Mouse (Mus musculus): ENCODE data around the gene Myo10.

Gene Myo10

GRCm38 (mm10) chr15:25760304-25760703 is 138.0 kb downstream of the Myo10 start:
- in situ Hi-C loops (cut with MboI) = no loop called here

- in situ Hi-C loops (cut with MboI) = no loop called here
These were observed 138.7 kb downstream of the Myo10 start for GRCm38 (mm10) chr15:25761049-25761448.

DNA sequence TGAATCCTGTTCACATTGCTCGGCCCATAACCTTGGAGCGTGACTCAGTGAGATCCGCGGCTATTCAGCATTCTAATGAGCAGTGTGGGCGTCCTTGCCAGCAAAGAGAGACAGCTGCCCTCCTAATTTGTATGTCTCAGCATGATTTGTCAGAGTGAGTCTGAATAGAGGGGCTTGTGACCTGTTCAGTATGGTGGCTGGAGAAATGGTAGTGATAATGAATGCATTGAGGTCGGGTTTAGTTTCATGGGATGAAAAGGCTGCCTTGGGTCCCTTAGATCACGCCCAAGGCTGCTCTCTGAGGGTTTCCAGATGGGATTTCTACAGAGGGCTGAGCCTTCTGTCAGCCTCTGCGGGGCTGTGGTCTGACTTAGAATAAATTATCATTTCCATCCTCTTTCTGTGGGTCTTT is 139.5 kb downstream of the Myo10 start:
- in situ Hi-C loops (cut with MboI) = no loop called here

- in situ Hi-C loops (cut with MboI) = no loop called here
These were observed 140.0 kb downstream of the Myo10 start for GRCm38 (mm10) chr15:25762306-25762705.

- in situ Hi-C loops (cut with MboI) = no loop called here
These were observed 140.8 kb downstream of the Myo10 start for GRCm38 (mm10) chr15:25763106-25763505.

DNA sequence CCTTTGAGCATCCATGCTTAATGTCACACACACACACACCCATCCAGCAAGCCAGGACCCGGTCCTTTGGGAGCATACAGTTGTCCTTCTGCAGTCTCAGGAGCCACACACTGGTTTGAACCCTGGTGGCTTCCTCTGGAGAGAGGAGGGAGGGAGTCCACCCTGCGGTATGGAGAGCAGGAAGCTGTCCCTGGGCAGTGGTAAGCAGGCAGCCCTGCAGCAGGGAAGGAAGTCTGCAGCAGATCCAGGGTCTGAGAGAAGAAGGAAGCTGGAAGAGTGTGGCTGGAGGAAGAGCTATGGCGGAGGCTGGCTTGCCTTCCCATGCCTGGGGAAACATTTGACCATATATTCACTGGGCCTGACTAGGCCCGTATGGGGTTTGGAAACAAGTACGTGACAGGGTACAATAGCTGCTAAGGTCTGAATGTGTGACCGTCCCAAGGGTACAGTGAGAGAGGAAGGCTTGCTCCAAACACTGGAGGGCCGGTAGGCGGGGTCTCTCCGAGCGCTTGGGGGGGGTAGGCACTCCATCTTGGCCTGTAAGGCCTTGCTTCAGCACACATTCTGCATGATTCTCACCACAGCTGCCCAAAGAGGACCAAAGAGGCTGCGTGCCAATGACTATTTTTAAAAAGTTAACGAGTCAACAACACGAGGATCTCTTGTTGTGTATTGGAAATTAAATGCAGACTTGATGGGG is 142.5 kb downstream of the Myo10 start:
- in situ Hi-C loops (cut with MboI) = no loop called here

DNA sequence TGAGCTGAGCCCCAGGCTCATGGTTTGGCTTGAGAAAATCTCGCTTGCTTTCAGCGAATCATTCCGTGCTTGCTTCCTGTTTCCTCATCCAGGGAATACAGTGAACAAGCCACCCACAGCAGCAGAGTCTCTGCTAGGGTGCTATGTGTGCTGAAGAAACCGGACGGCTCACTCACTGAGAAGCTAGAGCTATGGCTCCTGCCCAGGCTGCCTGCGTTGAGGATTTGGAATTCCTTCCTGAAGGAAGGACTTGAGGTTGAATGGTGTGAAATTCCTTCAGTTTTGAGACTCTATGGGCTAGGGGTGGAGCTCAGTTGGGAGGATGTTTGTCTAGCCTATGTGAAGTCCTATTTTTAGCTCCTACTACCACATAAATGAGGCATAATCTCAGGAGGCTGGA is 145.5 kb downstream of the Myo10 start:
- in situ Hi-C loops (cut with MboI) = no loop called here

DNA sequence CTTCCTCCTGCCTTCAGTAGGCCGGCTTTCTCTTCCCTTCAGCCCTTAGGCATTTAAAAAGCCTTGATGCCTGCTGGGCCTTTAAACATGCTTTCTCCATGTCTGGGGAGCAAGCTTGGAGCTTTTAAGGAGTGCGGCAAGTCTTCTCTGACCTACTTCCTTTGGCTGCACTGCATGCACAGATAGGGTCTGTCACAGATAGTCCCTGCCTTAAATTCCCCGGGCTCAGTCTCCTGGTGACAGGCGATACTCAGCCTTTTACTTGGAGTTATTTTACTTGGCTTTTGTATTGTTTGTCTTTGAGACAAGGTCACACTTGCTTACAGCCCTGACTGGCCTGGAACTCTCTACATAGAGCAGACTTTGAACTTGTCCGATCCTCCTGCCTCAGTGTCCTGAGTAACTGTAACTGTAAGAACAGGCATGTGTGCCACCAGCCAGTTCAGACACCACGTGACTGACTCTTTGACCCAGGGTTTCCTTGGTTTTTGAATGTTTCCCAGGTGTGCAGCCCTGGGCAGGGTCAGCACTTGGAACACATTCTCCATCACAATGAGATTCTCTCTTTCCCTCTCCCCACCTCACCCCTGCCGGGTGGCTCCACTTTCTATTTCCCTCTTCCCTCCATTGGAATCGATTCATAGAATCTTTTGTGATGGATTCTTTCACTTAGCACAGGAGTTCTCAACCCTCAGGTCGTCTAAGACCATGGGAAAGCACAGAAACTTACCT is 147.4 kb downstream of the Myo10 start:
- in situ Hi-C loops (cut with MboI) = no loop called here

GRCm38 (mm10) chr15:25771782-25772181 is 149.5 kb downstream of the Myo10 start:
- in situ Hi-C loops (cut with MboI) = no loop called here

- in situ Hi-C loops (cut with MboI) = no loop called here
These were observed 151.6 kb downstream of the Myo10 start for GRCm38 (mm10) chr15:25773711-25774513.

GRCm38 (mm10) chr15:25778937-25779336 is 156.6 kb downstream of the Myo10 start:
- in situ Hi-C loops (cut with MboI) = loop anchor here (25.0 kb wide), 1 partner anchor 558 kb away; no protein-coding TSS in a partner anchor

- in situ Hi-C loops (cut with MboI) = loop anchor here (25.0 kb wide), 1 partner anchor 558 kb away; no protein-coding TSS in a partner anchor
These were observed 157.3 kb downstream of the Myo10 start for GRCm38 (mm10) chr15:25779522-25780191.

DNA sequence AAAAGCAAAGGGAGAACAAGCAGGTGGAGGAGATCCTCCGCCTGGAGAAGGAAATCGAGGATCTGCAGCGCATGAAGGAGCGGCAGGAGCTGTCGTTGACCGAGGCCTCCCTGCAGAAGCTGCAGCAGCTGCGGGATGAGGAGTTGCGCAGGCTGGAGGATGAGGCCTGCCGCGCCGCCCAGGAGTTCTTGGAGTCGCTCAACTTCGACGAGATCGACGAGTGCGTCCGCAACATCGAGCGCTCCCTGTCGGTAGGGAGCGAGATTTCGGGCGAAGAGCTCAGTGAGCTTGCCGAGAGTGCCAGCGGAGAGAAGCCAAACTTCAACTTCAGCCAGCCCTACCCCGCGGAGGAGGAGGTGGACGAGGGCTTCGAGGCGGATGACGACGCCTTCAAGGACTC is 158.7 kb downstream of the Myo10 start:
- in situ Hi-C loops (cut with MboI) = loop anchor here (25.0 kb wide), 1 partner anchor 556 kb away; no protein-coding TSS in a partner anchor

DNA sequence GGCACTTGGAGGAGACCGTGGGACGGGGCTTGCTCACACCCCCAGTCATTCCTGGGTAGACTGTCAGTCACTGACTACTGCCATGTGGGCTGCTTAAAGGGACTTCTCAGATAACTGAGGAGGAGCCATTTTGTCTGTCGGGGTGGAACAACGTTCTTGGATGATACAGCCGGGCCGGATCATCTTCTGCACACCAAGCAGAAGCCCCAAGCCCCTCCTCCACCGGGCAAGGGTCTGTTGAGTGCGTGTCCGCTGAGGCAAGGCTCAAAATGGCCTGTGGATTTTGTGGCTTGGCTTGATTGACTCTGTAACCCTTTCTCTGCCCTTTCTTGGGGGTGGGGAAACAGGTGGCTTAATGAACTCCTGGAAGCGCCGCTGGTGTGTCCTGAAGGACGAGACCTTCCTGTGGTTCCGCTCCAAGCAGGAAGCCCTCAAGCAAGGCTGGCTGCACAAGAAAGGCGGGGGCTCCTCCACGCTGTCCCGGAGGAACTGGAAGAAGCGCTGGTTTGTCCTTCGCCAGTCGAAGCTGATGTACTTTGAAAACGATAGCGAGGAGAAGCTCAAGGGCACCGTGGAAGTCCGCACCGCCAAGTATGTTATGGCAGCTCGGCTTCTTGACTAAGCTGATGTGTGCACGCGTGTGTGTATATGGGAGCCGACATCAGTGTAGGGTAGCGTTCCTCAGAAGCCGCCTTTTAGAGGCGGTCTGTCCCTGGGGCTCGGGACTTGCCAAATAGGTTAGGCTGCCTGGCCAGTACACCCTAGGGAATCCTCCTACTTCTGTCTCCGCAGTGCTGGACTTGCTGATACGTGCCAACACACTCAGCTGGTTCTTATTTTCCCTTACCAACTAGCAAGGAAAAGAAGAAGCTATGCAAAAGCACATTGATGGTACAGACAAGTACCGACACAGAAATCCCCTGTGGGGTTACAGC is 163.4 kb downstream of the Myo10 start:
- in situ Hi-C loops (cut with MboI) = loop anchor here (25.0 kb wide), 1 partner anchor 552 kb away; no protein-coding TSS in a partner anchor

DNA sequence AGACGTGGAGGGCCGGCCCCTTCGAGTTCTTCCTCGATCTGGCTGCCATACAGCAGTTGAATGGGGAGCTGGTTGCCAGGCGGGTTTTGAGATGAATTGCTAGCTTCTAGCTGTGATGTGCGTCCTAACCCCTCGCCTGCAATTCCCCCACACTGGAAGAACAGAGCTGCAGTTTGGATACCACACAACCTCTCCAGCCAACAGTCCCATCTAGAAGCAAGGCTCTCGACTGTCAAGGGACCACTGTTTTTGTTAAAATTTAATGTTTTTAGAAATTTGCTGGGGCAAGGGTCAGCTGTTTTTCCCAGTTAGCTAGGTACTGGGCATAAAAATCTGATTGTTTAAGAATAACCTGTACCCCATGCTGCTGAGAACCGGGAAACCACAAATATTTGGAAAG is 165.1 kb downstream of the Myo10 start:
- in situ Hi-C loops (cut with MboI) = loop anchor here (25.0 kb wide), 1 partner anchor 550 kb away; no protein-coding TSS in a partner anchor

GRCm38 (mm10) chr15:25787965-25788364 is 165.6 kb downstream of the Myo10 start:
- in situ Hi-C loops (cut with MboI) = loop anchor here (25.0 kb wide), 1 partner anchor 549 kb away; no protein-coding TSS in a partner anchor

DNA sequence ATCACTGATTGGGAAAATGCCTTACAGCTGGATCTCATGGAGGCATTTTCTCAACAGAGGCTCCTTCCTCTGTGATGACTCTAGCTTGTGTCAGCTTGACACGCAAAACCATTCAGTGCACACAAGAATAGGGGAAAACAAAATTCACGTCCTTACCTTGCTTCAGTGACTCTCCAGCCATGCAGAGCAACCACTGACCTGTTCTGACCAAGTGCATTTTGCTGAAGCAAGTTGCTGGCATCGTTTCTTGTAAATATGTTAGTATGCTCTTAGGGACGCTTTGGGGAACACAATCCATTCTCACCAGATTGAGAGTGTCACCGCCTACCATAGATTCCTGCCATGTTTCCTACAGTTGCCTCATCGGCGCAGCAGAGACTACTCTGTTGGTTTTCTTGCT is 166.2 kb downstream of the Myo10 start:
- in situ Hi-C loops (cut with MboI) = loop anchor here (25.0 kb wide), 1 partner anchor 549 kb away; no protein-coding TSS in a partner anchor

DNA sequence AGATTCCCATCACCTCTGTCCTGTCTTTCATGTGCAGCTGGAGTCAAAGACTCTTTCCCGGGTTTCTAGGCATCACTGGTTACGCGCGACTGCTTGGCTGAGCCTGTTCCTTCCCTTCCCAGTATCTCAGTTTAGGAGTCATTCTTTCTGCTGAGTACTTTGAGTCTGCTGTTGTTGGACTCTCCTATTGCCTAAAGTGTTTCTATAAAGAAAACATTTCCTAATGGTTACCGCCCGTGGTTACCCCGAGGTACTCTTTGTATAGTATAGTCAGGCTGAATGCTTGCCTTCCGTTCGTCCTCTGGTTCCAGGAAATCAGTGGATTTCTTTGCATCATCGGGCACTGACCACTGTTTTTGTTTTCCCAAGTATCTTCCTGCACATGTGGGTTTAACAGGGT is 166.9 kb downstream of the Myo10 start:
- in situ Hi-C loops (cut with MboI) = loop anchor here (25.0 kb wide), 1 partner anchor 548 kb away; no protein-coding TSS in a partner anchor

- in situ Hi-C loops (cut with MboI) = loop anchor here (25.0 kb wide), 1 partner anchor 545 kb away; no protein-coding TSS in a partner anchor
These were observed 169.5 kb downstream of the Myo10 start for GRCm38 (mm10) chr15:25791660-25792353.

Measured in mature B cell (primary cell).